In the genomic region with DNA sequence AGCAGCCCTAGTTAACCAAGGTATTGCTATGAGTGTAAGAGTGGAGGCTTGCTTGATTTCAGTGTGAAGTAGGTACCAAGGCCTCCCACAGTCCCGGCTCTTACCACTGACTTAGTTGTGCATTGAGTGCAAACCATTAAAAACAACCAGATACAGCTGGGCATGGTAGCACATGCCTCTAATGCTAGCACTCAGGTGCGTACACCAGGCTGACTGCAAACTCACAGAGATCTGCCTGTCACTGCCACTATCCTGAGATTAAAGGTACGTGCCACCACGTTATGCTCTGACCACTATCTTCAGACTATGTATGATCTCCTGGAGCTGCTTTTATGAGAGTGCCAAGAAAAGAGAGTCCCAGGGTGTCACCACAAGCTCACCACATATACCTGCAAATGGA, we compare ENCODE assay signal across 15 mouse cellular contexts.
"Had no signal": no experiment of that assay in that cellular context is flagged by ENCODE, and none has a peak within 500 bp of the region (broad histone marks: within the 10 kb centered on the region; RNA-seq: fewer than 3 reads in every experiment).

No protein-coding gene starts in this region.

- H3K27ac ChIP-seq: neural tube, embryonic 15.5 days; stomach, embryonic 15.5 days; stomach, postnatal 0 days had no signal

- H3K4me2 ChIP-seq: neural tube, embryonic 13.5 days; neural tube, embryonic 15.5 days; stomach, embryonic 15.5 days had no signal

- DNase-seq: retina, postnatal 1 day; right cerebral cortex, adult 18-20 months; right cerebral cortex, postnatal 25 days; right cerebral cortex, postnatal 4 days; spleen, adult 18-20 months; thymus, adult 18-20 months; thymus, adult 2 months; thymus, postnatal 14 days; thymus, postnatal 25 days; thymus, postnatal 36 days; thymus, postnatal 4 days had no signal

- H3K4me3 ChIP-seq: neural tube, embryonic 13.5 days; neural tube, embryonic 15.5 days; stomach, embryonic 15.5 days had no signal

- H3K9me3 ChIP-seq: neural tube, embryonic 13.5 days; neural tube, embryonic 15.5 days; stomach, embryonic 15.5 days had no signal

- H3K4me1 ChIP-seq: stomach, embryonic 15.5 days had no signal

- H3K27me3 ChIP-seq: neural tube, embryonic 13.5 days; neural tube, embryonic 15.5 days; stomach, embryonic 15.5 days had no signal

- H3K9ac ChIP-seq: neural tube, embryonic 13.5 days; neural tube, embryonic 15.5 days; stomach, embryonic 15.5 days had no signal
